Mouse (Mus musculus) midbrain, embryonic 12.5 days (tissue): ENCODE results near the gene Slc26a1. TPM values are rescaled to one million over a fixed set of nuclear protein-coding genes. Genes with fewer than 3 reads are reported as not detected.

ENCODE experiments used
- ATAC-seq: fragments of 200-750 bp; cut with Nextera tagmentation; 2 replicates; pipeline ENCODE4 v1.8.0; 2017; ENCODE audit warnings: low read depth, moderate TSS enrichment, moderate library complexity; ENCODE audit not compliant: low FRiP score
- H3K27ac ChIP-seq: fragments of 300-500 bp; sonication (generic); replicated peaks from 2 replicates; pipeline ENCODE4 v1.5.1; 2016; ENCODE audit warnings: mild to moderate bottlenecking
- H3K27me3 ChIP-seq: fragments of 300-500 bp; sonication (generic); 2 replicates; pipeline ENCODE4 v1.6.1; 2016; ENCODE audit warnings: mild to moderate bottlenecking
- H3K36me3 ChIP-seq: fragments of 300-500 bp; sonication (generic); 2 replicates; pipeline ENCODE4 v1.6.1; 2016
- H3K4me1 ChIP-seq: fragments of 300-500 bp; sonication (generic); 2 replicates; pipeline ENCODE4 v1.6.1; 2016
- H3K4me2 ChIP-seq: fragments of 300-500 bp; sonication (generic); replicated peaks from 2 replicates; pipeline ENCODE4 v1.6.1; 2016; ENCODE audit warnings: mild to moderate bottlenecking, moderate library complexity
- H3K4me3 ChIP-seq: fragments of 300-500 bp; sonication (generic); 2 replicates; pipeline ENCODE4 v1.5.1; 2016; ENCODE audit warnings: mild to moderate bottlenecking
- H3K9ac ChIP-seq: fragments of 300-500 bp; sonication (generic); replicated peaks from 2 replicates; pipeline ENCODE4 v1.6.1; 2016; ENCODE audit warnings: mild to moderate bottlenecking, moderate library complexity
- H3K9me3 ChIP-seq: fragments of 300-500 bp; sonication (generic); 2 replicates; pipeline ENCODE4 v1.6.1; 2016; ENCODE audit warnings: mild to moderate bottlenecking
- WGBS: fragments of 180-500 bp; shearing (Covaris S2); methylation state at CpG from one replicate; pipeline ENCODE4 v1.1.7; 2016; 5-methylcytosine and 5-hydroxymethylcytosine counted together
- polyA plus RNA-seq: library from polyadenylated mRNA; unstranded; fragments of >200 nt; fragmentation: Nextera tagmentation; extraction: Ambion mirVana; gene quantifications from 2 replicates; pipeline ENCODE4 v1.2.1, GENCODE M21; 2016

Gene Slc26a1
- 1.7 and 1.9 TPM in 2 replicates for polyA plus RNA-seq

DNA sequence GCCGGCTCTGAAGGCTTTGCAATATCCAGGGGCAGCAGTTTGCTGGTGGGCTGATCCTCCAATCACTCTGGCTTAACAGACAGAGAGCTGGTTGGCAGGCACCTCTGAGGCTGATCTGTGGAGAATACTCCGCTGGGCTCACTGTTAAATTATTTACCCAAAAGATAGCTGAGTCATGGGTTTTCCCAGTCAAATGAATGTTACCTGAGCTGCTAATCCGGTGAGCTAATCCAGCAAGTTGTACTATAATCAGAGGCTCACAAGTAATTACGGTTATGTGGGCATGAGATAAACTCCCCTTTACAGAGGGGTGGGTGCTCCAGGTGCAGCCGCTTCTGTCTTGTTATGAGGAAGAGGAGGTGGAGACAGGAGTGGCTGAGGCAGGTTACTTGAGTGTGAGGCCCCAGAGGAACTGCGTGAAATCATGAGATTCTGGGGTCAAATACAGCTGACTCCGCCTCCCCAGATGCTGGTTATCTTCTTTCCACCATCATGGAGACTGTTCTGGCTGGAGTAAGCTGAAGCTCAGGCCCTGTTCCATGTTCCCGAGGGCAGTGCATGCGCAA, at the start of gene Slc26a1:
Gene Slc26a1 (minus strand): TSS at position 319 of the 566 bp plus-strand sequence.
- peaks cover 14% of the 10 kb centered on the region for H3K36me3 ChIP-seq
- no peak within 1 kb of the TSS for H3K4me2 ChIP-seq
- 81% methylated on average over 9 of the region's 9 CpGs for WGBS
- no peak within 1 kb of the TSS for H3K27ac ChIP-seq
- H3K27me3 ChIP-seq, result no peaks in the 10 kb centered on the region
- H3K9ac ChIP-seq, result no peak within 1 kb of the TSS
- no peak for ATAC-seq
- no peaks in the 10 kb centered on the region for H3K9me3 ChIP-seq
- H3K4me3 ChIP-seq, result no peak within 1 kb of the TSS
- peaks cover 21% of the 10 kb centered on the region for H3K4me1 ChIP-seq

DNA sequence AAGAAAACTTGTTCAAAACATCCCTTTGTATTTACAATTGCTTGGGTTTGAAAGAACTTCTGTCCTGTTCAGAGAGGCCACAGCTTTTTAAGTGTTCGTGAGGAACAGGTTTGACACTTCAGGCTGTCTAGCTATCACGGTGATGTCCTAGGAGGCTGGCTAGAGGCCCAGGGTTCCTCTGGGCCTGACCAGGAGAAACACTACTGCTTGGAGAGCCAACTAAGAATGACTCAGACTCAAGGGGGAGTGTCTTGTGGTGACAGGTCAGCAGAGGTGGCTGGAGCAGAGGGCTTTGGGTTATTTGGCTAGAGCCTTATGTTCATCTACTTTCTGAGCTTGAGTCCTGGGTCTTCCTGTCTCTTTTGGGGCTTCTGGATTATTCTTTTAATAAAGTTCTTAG, 48.6 kb upstream of the Slc26a1 start:
- H3K9me3 ChIP-seq, result no peaks in the 10 kb centered on the region
- ATAC-seq, result no peak
- H3K4me3 ChIP-seq, result no peak overlapping the region
- H3K27me3 ChIP-seq, result no peaks in the 10 kb centered on the region
- H3K4me1 ChIP-seq, result no peaks in the 10 kb centered on the region
- H3K36me3 ChIP-seq, result no peaks in the 10 kb centered on the region
- no peak overlapping the region for H3K27ac ChIP-seq
- WGBS, result 77% methylated on average over 2 of the region's 2 CpGs
- H3K9ac ChIP-seq, result no peak overlapping the region
- H3K4me2 ChIP-seq, result no peak overlapping the region

DNA sequence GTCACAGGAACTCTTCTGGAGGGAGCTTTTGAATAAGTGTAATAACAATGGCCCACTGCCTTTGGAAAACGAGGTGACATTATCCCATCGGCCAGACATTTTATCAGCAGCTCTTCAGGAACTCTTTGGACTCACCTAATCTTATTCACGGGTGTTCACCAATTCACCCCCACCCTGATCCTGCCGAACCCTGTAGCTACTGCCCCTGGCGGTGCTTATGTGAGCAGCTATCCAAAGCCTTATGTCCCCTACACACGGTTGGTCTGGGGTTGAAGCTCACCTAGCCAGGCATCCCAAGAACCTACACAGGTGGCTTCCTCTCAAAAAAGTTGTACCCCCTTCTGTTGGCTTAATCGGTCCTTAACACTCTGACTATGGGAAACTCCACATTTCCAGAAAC, 44.4 kb upstream of the Slc26a1 start:
- H3K27ac ChIP-seq, result no peak overlapping the region
- no peaks in the 10 kb centered on the region for H3K9me3 ChIP-seq
- peaks cover 5% of the 10 kb centered on the region; the same call in 1 of the 2 replicates for H3K4me1 ChIP-seq
- no peak for ATAC-seq
- no peaks in the 10 kb centered on the region for H3K27me3 ChIP-seq
- no peak overlapping the region for H3K4me2 ChIP-seq
- H3K4me3 ChIP-seq, result no peak overlapping the region
- H3K36me3 ChIP-seq, result no peaks in the 10 kb centered on the region
- 73% methylated on average over 7 of the region's 7 CpGs for WGBS
- no peak overlapping the region for H3K9ac ChIP-seq

DNA sequence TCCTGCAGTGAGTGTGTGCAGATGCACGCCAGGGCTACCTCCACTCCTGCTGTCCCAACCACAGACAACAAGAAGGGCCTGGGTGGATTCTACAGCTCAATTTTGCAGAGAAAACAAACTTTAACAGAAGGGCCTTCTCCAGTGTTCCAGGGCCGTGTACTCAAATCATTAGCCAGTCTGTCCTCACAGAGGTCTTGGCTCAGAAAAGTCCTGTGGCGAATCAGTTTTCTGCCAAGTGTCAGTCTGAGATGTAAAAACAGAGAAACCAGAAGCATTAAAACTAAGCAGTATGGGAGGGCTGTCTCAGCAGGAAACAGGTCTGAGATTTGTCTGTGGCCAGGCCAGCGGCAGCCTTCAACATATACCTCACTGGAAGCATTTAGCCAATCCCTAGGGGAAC, 42.7 kb upstream of the Slc26a1 start:
- H3K4me2 ChIP-seq, result no peak overlapping the region
- no peak overlapping the region for H3K27ac ChIP-seq
- peaks cover 5% of the 10 kb centered on the region; the same call in 1 of the 2 replicates for H3K4me1 ChIP-seq
- no peak overlapping the region for H3K9ac ChIP-seq
- no peaks in the 10 kb centered on the region for H3K27me3 ChIP-seq
- no peaks in the 10 kb centered on the region for H3K9me3 ChIP-seq
- WGBS, result 44% methylated on average over 4 of the region's 4 CpGs
- no peak overlapping the region for H3K4me3 ChIP-seq
- no peaks in the 10 kb centered on the region for H3K36me3 ChIP-seq
- no peak for ATAC-seq

DNA sequence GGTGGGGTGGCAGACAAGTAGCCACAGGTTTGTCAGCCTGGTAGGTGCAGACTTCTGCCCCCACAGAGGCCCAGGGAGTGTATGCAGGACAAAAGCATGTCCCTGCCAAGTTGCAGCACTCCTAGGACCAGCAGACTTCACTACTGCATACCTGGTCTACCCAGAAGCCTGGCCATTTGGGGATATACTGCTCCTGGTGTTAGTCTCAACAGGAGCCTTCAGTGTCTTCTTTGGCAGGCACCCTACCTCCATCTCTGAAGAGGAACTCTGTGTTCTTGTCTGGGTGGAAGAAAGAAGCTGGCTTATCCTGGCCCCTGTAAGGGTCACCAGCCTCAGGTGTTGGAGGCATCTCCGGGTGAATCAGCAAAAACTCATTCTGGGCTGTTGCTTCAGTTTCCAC, 40.6 kb upstream of the Slc26a1 start:
- no peak overlapping the region for H3K27ac ChIP-seq
- 80% methylated on average over 1 of the region's 1 CpGs for WGBS
- no peak overlapping the region for H3K4me3 ChIP-seq
- H3K9ac ChIP-seq, result no peak overlapping the region
- no peak overlapping the region for H3K4me2 ChIP-seq
- peaks cover 5% of the 10 kb centered on the region; the same call in 1 of the 2 replicates for H3K4me1 ChIP-seq
- no peaks in the 10 kb centered on the region for H3K9me3 ChIP-seq
- no peaks in the 10 kb centered on the region for H3K27me3 ChIP-seq
- no peaks in the 10 kb centered on the region for H3K36me3 ChIP-seq
- ATAC-seq, result no peak

DNA sequence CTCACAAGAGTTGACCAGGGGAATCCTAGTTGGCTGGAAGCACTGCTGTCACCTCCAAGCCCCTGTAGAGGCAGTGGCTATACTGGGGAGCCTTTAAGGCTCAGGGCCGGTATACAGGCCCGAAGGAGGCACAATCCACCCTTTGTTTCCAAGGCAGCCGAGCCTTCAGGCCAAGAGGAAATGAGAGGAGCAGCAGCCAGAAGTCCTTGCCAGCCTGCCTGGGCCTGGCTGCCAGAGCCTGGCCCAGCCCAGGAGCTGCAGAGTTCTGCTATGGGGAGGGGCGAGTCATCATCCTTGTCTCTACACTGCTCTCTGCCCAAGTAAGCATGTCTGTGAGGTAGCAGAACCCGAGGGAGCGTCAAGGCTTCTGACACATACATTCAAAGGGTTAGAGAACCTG, 38.8 kb upstream of the Slc26a1 start:
- Histone ChIP-seq H3K9ac (no peak overlapping the region), H3K36me3 (no peaks in the 10 kb centered on the region), H3K27ac (no peak overlapping the region), H3K4me1 (peaks cover 5% of the 10 kb centered on the region; the same call in 1 of the 2 replicates), H3K4me3 (no peak overlapping the region), H3K27me3 (no peaks in the 10 kb centered on the region), H3K4me2 (no peak overlapping the region), H3K9me3 (no peaks in the 10 kb centered on the region)
- ATAC-seq, result no peak
- 66% methylated on average over 6 of the region's 6 CpGs for WGBS

DNA sequence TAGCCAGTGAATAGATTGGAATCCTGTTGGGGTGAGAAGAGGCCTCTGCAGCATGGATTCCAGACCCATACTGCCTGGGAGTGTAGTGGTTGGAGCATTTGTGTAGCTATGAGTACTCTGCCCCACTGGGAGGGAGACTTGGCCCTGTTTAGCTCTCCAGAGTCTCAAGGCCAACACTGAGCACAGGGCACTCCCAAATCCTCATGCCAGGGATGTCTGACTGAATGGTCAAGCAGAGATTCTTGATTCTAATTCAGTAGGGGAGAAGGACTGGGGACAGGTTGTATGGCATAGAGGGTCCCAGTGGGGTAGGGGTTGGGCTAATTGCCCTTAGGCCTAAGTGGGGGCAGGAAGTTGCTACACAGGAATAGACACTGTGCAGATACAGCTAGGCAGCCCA, 38.3 kb upstream of the Slc26a1 start:
- Histone ChIP-seq H3K9ac (no peak overlapping the region), H3K9me3 (no peaks in the 10 kb centered on the region), H3K36me3 (no peaks in the 10 kb centered on the region), H3K27me3 (no peaks in the 10 kb centered on the region), H3K27ac (no peak overlapping the region), H3K4me1 (peaks cover 5% of the 10 kb centered on the region; the same call in 1 of the 2 replicates), H3K4me3 (no peak overlapping the region), H3K4me2 (no peak overlapping the region)
- no peak for ATAC-seq

DNA sequence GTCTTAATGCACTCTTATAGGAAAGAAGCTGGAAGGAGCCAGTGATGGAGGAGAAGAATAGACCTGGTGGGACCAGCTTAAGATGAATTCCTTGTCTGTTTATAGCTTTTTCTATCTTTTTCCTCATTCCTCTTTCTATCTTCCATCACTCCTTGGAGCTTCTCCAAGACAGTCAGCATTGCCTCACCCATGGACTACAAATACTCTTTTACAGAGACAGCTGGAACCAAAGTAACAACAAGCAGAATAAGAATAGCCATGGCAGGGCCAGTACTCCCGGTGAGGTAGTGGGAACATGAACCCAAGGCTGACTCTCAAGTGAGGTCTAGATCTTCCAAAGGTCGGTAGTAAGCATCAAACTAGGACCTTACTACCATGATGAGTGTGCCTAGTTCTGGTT, 37.7 kb upstream of the Slc26a1 start:
- no peak overlapping the region for H3K4me3 ChIP-seq
- H3K4me2 ChIP-seq, result no peak overlapping the region
- no peak overlapping the region for H3K27ac ChIP-seq
- ATAC-seq, result no peak
- H3K9ac ChIP-seq, result no peak overlapping the region
- H3K27me3 ChIP-seq, result no peaks in the 10 kb centered on the region
- H3K4me1 ChIP-seq, result peaks cover 5% of the 10 kb centered on the region; the same call in 1 of the 2 replicates
- 0 out of 2 replicates have a peak, but pooled peaks cover 4% of the 10 kb centered on the region for H3K36me3 ChIP-seq
- H3K9me3 ChIP-seq, result no peaks in the 10 kb centered on the region
- 75% methylated on average over 2 of the region's 2 CpGs for WGBS

DNA sequence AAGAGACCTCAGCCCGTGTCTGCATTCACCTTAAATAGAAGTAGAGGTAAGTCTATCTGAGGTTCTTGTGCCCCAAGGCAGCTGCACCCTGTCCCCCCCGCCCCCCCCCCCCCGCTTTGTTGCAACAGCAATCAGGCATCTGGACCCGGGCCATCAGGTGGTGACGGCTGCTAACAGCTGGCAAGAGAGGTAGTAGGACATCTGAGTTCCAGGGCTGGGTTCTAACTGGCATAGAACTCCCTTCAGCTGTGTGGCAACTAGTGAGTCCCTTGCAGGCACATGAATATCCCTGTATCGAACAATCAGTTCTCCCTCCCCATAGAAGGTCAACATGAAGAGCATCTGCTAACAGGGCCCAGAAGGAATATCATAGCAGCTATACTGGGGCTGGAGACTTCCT, 36.6 kb upstream of the Slc26a1 start:
- Histone ChIP-seq H3K27ac (no peak overlapping the region), H3K9me3 (no peaks in the 10 kb centered on the region), H3K4me2 (no peak overlapping the region), H3K9ac (no peak overlapping the region), H3K36me3 (0 out of 2 replicates have a peak, but pooled peaks cover 10% of the 10 kb centered on the region), H3K27me3 (no peaks in the 10 kb centered on the region), H3K4me1 (no peaks in the 10 kb centered on the region), H3K4me3 (no peak overlapping the region)
- 83% methylated on average over 6 of the region's 6 CpGs for WGBS
- ATAC-seq, result no peak

DNA sequence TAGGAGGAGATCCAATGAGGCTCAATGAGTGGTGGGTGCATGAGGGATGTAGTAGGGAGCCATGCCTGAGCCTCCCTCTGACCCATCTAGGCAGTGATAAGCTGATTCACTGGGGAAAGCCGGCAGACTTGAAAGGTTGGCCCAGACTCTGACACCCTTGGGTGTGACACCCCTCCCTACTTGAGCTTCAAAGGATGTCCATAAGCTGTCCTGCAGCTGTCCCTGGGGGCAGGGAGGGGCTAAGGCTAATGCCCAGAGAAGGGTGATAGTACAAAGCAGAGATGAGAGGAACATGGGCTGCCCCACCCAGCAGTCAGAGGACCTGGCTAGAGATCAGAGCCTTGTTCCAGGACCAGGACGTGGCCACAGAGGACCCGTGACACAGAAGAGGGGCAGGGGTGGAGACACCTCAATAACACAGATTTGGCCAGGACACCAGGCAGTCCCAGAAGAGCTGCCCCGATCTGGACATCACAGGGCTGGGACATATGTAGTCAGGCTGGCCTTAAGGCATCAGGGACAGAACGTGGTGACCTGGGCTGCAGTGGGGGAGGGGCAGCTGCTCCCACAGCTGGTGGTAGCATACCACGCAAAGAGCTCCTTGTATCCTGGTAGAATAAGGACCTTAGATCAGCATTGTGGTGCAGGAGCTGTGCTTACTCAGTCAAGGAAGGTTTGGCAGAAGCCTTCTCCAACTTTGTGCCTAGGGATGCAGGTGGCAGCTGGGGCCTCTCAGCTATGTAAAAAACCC, 33.8 kb upstream of the Slc26a1 start:
- Histone ChIP-seq H3K9me3 (no peaks in the 10 kb centered on the region), H3K9ac (no peak overlapping the region), H3K4me3 (no peak overlapping the region), H3K27me3 (no peaks in the 10 kb centered on the region), H3K36me3 (peaks cover 33% of the 10 kb centered on the region), H3K4me2 (no peak overlapping the region), H3K4me1 (no peaks in the 10 kb centered on the region), H3K27ac (no peak overlapping the region)
- 62% methylated on average over 6 of the region's 6 CpGs for WGBS
- peak; percentile 20; the same call in 1 of the 2 replicates for ATAC-seq

DNA sequence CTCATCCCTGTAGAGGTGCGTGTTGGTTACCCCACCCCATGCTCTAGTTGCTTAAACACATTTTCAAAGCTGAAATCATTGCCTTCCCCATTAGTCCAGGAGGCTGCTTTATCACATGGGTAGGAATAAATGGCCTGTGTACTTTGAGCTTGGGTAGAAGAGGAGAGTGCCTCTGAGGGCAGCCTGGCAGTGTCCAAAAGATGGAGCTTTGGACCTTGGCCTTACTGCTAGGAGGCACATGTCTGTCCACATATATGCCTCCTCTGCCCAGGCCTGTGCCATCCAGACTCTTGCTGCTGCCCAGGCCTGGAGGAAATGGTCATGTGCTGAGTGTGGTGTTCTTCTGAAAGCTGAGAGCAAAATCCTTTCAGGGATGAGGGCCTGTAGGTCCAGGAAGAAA, 33.0 kb upstream of the Slc26a1 start:
- H3K9ac ChIP-seq, result no peak overlapping the region
- no peak overlapping the region for H3K27ac ChIP-seq
- ATAC-seq, result no peak
- no peak overlapping the region for H3K4me3 ChIP-seq
- H3K27me3 ChIP-seq, result no peaks in the 10 kb centered on the region
- H3K4me2 ChIP-seq, result no peak overlapping the region
- H3K4me1 ChIP-seq, result no peaks in the 10 kb centered on the region
- no peaks in the 10 kb centered on the region for H3K9me3 ChIP-seq
- H3K36me3 ChIP-seq, result peaks cover 33% of the 10 kb centered on the region
- 86% methylated on average over 1 of the region's 1 CpGs for WGBS

DNA sequence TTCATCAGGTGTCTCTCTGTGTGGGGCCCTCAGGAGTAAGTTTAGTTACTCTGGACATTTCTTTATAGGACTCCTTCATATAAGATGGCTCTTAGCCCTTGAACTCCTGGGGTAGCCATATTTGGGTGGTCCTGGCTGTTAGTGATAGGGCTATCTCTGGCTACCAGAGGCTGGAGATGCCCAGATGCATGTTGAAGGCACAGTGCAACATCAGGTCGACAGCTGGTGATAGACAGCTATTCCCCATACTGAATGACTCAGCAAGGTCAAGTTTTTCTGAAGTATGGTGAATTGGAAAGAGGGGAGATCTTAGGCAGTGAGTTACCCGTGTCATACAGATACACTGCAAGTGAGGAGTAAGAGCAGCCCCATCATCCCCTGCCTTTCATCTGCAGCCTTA, 32.4 kb upstream of the Slc26a1 start:
- H3K36me3 ChIP-seq, result peaks cover 33% of the 10 kb centered on the region
- H3K9me3 ChIP-seq, result no peaks in the 10 kb centered on the region
- H3K4me2 ChIP-seq, result no peak overlapping the region
- no peak overlapping the region for H3K27ac ChIP-seq
- H3K27me3 ChIP-seq, result no peaks in the 10 kb centered on the region
- no peak overlapping the region for H3K4me3 ChIP-seq
- WGBS, result 83% methylated on average over 2 of the region's 2 CpGs
- no peak for ATAC-seq
- H3K9ac ChIP-seq, result no peak overlapping the region
- no peaks in the 10 kb centered on the region for H3K4me1 ChIP-seq
